ENCODE assay signal across 20 mouse cellular contexts in genomic region chr9:114787134-114787533, GRCm38 (mm10). TPM values are rescaled to one million over a fixed set of nuclear protein-coding genes. Genes with fewer than 3 reads are reported as not detected.
A peak's percentile ranks its signal among the peaks of the same experiment; 100 is the strongest.
DNase-seq lines count a peak whose midpoint lies in the region; ATAC-seq and TF ChIP-seq lines count a peak whose summit lies in the region.
"Had no signal": no experiment of that assay in that cellular context is flagged by ENCODE, and none has a peak within 500 bp of the region (broad histone marks: within the 10 kb centered on the region; RNA-seq: fewer than 3 reads in every experiment).

No protein-coding gene starts in this region.

- no peak for DNase-seq in liver
- DNase-seq in adrenal gland, postnatal 25 days: no peak
- no peak for DNase-seq in urinary bladder, postnatal 36 days (ENCODE audit: low spot score in 2 of 2)
- DNase-seq: adrenal gland, postnatal 10 days; cerebellum, adult 2 months; cerebellum, postnatal 10 days; forebrain, postnatal 0 days; gastrocnemius, adult 2 months; gastrocnemius, postnatal 25 days; heart, adult 11 months; heart, postnatal 36 days had no signal

- 66% methylated on average over 5 of the region's 5 CpGs for WGBS in liver, embryonic 15.5 days (ENCODE audit: insufficient replicate concordance)
- 39% methylated on average over 5 of the region's 5 CpGs for WGBS in bone marrow, adult 2 months
- WGBS in midbrain, embryonic 13.5 days: 97% methylated on average over 5 of the region's 5 CpGs

- no peak for TF ChIP-seq POLR2A in bone marrow, adult 2 months (IDR thresholded peaks at IDR 0.05; ENCODE audit: borderline replicate concordance, control insufficient read depth, low read depth, low read length)

- no peak overlapping the region for H3K4me2 ChIP-seq in liver, embryonic 15.5 days
- no peak overlapping the region for H3K4me2 ChIP-seq in midbrain, embryonic 13.5 days (replicated peaks)
- H3K4me2 ChIP-seq: forebrain, embryonic 13.5 days; heart, embryonic 13.5 days had no signal

- H3K27me3 ChIP-seq in liver, embryonic 15.5 days: no peaks in the 10 kb centered on the region; the same call in 1 of the 2 replicates
- H3K27me3 ChIP-seq in midbrain, embryonic 13.5 days: no peaks in the 10 kb centered on the region; the same call in 1 of the 2 replicates
- H3K27me3 ChIP-seq: forebrain, embryonic 13.5 days; heart, embryonic 13.5 days had no signal

- H3K4me1 ChIP-seq in liver, embryonic 15.5 days (replicated peaks): peaks cover 26% of the 10 kb centered on the region
- H3K4me1 ChIP-seq in bone marrow, adult 2 months (ENCODE audit: control insufficient read depth, insufficient read depth, low read length): peaks cover 7% of the 10 kb centered on the region
- H3K4me1 ChIP-seq in midbrain, embryonic 13.5 days (replicated peaks): peaks cover 7% of the 10 kb centered on the region
- H3K4me1 ChIP-seq: forebrain, embryonic 13.5 days had no signal

- no peak overlapping the region for H3K4me3 ChIP-seq in liver, embryonic 15.5 days (replicated peaks)
- H3K4me3 ChIP-seq in bone marrow, adult 2 months (replicated peaks; ENCODE audit: control insufficient read depth, low read depth, low read length): no peak overlapping the region
- H3K4me3 ChIP-seq in midbrain, embryonic 13.5 days (replicated peaks): no peak overlapping the region
- H3K4me3 ChIP-seq: embryonic facial prominence, embryonic 10.5 days; forebrain, embryonic 13.5 days; gastrocnemius, adult 2 months; heart, embryonic 13.5 days had no signal

- H3K27ac ChIP-seq in liver, embryonic 15.5 days (replicated peaks): 0 out of 2 replicates have a peak overlapping the region, but pooled peaks have one; percentile 29
- H3K27ac ChIP-seq in bone marrow, adult 2 months (ENCODE audit: control insufficient read depth, insufficient read depth, low read depth, low read length, poor library complexity): peak overlapping the region; percentile 46; the same call in 1 of the 2 replicates
- no peak overlapping the region for H3K27ac ChIP-seq in midbrain, embryonic 13.5 days
- H3K27ac ChIP-seq: forebrain, embryonic 13.5 days; gastrocnemius, adult 2 months; heart, embryonic 13.5 days had no signal

- no peak for ATAC-seq in liver, embryonic 15.5 days (ENCODE audit: insufficient read depth)
- peak; percentile 68 for ATAC-seq in granulocyte monocyte progenitor cell, adult 5-6 weeks (replicated peaks; ENCODE audit: poor library complexity, severe bottlenecking)
- ATAC-seq in megakaryocyte progenitor cell, adult 5-6 weeks (replicated peaks; ENCODE audit: poor library complexity): peak; percentile 41
- ATAC-seq in midbrain, embryonic 13.5 days: no peak
- ATAC-seq: forebrain, embryonic 13.5 days; forebrain, postnatal 0 days had no signal

- H3K9me3 ChIP-seq in liver, embryonic 15.5 days (replicated peaks): no peaks in the 10 kb centered on the region
- no peaks in the 10 kb centered on the region for H3K9me3 ChIP-seq in midbrain, embryonic 13.5 days
- H3K9me3 ChIP-seq: forebrain, embryonic 13.5 days; heart, embryonic 13.5 days had no signal

- no peak for TF ChIP-seq CTCF in bone marrow, adult 2 months (IDR thresholded peaks at IDR 0.05; ENCODE audit: control insufficient read depth, insufficient read depth, low read length)

- H3K9ac ChIP-seq in liver, embryonic 15.5 days: no peak overlapping the region
- H3K9ac ChIP-seq in midbrain, embryonic 13.5 days (replicated peaks): no peak overlapping the region
- H3K9ac ChIP-seq: forebrain, embryonic 13.5 days; forebrain, postnatal 0 days; heart, embryonic 13.5 days had no signal

- H3K36me3 ChIP-seq in liver, embryonic 15.5 days (replicated peaks): no peaks in the 10 kb centered on the region
- H3K36me3 ChIP-seq in midbrain, embryonic 13.5 days: no peaks in the 10 kb centered on the region
- H3K36me3 ChIP-seq: embryonic facial prominence, embryonic 10.5 days; heart, embryonic 13.5 days had no signal

RNA-seq across cellular contexts. Expression of gene Cmtm7, which starts 5.5 kb away (rescaled TPM):
- polyA plus RNA-seq in liver, embryonic 15.5 days (2015; fragmentation: Nextera tagmentation; extraction: Ambion mirVana): 56.5 and 59.9 TPM in 2 replicates
- polyA plus RNA-seq in bone marrow, adult 2 months (2011; ENCODE audit: insufficient read depth, insufficient read length, low replicate concordance, missing spikeins): 106 and 300 TPM in 2 replicates
- 966 and 1,044 TPM in 2 replicates for total RNA-seq in granulocyte monocyte progenitor cell, adult 5-6 weeks (2014; fragmentation: Nextera tagmentation)
- 864 and 928 TPM in 2 replicates for total RNA-seq in granulocyte monocyte progenitor cell, adult 5-6 weeks (2017)
- 499 and 542 TPM in 2 replicates for total RNA-seq in megakaryocyte progenitor cell, adult 5-6 weeks (2015)
- 712 and 803 TPM in 2 replicates for total RNA-seq in megakaryocyte progenitor cell, adult 5-6 weeks (2017)
- polyA plus RNA-seq in midbrain, embryonic 13.5 days (2015; fragmentation: Nextera tagmentation; extraction: Ambion mirVana): 19.5 and 21.1 TPM in 2 replicates
- total RNA-seq in adrenal gland, postnatal 25 days (2021): 31.6 and 39.7 TPM in 2 replicates

RNA-seq across cellular contexts. Expression of gene Cmtm6, which starts 56.2 kb away (rescaled TPM):
- 26.3 and 28.5 TPM in 2 replicates for polyA plus RNA-seq in liver, embryonic 15.5 days (2015; fragmentation: Nextera tagmentation; extraction: Ambion mirVana)
- 12.4 and 21.3 TPM in 2 replicates for polyA plus RNA-seq in bone marrow, adult 2 months (2011; ENCODE audit: insufficient read depth, insufficient read length, low replicate concordance, missing spikeins)
- 26.2 and 30.5 TPM in 2 replicates for total RNA-seq in granulocyte monocyte progenitor cell, adult 5-6 weeks (2014; fragmentation: Nextera tagmentation)
- total RNA-seq in granulocyte monocyte progenitor cell, adult 5-6 weeks (2017): 46.7 and 50.0 TPM in 2 replicates
- 29.1 and 31.1 TPM in 2 replicates for total RNA-seq in megakaryocyte progenitor cell, adult 5-6 weeks (2015)
- 43.1 and 46.2 TPM in 2 replicates for total RNA-seq in megakaryocyte progenitor cell, adult 5-6 weeks (2017)
- polyA plus RNA-seq in midbrain, embryonic 13.5 days (2015; fragmentation: Nextera tagmentation; extraction: Ambion mirVana): 19.0 TPM in 2 replicates
- total RNA-seq in adrenal gland, postnatal 25 days (2021): 71.8 and 80.4 TPM in 2 replicates

RNA-seq across cellular contexts. Expression of gene Cmtm8, which starts 56.8 kb away (rescaled TPM):
- 37.5 and 47.3 TPM in 2 replicates for polyA plus RNA-seq in liver, embryonic 15.5 days (2015; fragmentation: Nextera tagmentation; extraction: Ambion mirVana)
- polyA plus RNA-seq in bone marrow, adult 2 months (2011; ENCODE audit: insufficient read depth, insufficient read length, low replicate concordance, missing spikeins): 0.92 TPM in 1 of 2 replicates, not detected in the other
- total RNA-seq in granulocyte monocyte progenitor cell, adult 5-6 weeks (2014; fragmentation: Nextera tagmentation): 3.2 and 3.9 TPM in 2 replicates
- 2.4 and 2.9 TPM in 2 replicates for total RNA-seq in granulocyte monocyte progenitor cell, adult 5-6 weeks (2017)
- 1.0 and 2.8 TPM in 2 replicates for total RNA-seq in megakaryocyte progenitor cell, adult 5-6 weeks (2015)
- 0.79 and 2.0 TPM in 2 replicates for total RNA-seq in megakaryocyte progenitor cell, adult 5-6 weeks (2017)
- 7.7 and 9.1 TPM in 2 replicates for polyA plus RNA-seq in midbrain, embryonic 13.5 days (2015; fragmentation: Nextera tagmentation; extraction: Ambion mirVana)
- 5.9 and 6.1 TPM in 2 replicates for total RNA-seq in adrenal gland, postnatal 25 days (2021)
- polyA plus RNA-seq: G1E had no signal

Comparison
In these comparisons a context has a peak if more than half of its experiments do, and no peak if none do; other contexts are left out.
1. ATAC-seq: peak in granulocyte monocyte progenitor cell, adult 5-6 weeks (single experiment) and megakaryocyte progenitor cell, adult 5-6 weeks (single experiment); none in liver, embryonic 15.5 days (single experiment) and midbrain, embryonic 13.5 days (single experiment).
2. RNA of gene Cmtm7, which starts 5.5 kb away (total RNA-seq): 864 to 1,044 TPM in granulocyte monocyte progenitor cell, adult 5-6 weeks and 499 to 803 TPM in megakaryocyte progenitor cell, adult 5-6 weeks; 31.6 to 39.7 TPM in adrenal gland, postnatal 25 days; every median in the first group is over 10 times any median in the second.